Mouse (Mus musculus) gastrocnemius, adult 18-20 months (tissue): ENCODE data around the gene Gpd1. TPM values are rescaled to one million over a fixed set of nuclear protein-coding genes. Genes with fewer than 3 reads are reported as not detected.
"Not testable (repeated sequence)": the region's sequence is repeated elsewhere in the genome, so short reads cannot be mapped to it uniquely, and the experiment has no call there.

Experiments used
- DNase-seq: peaks from one replicate; pipeline ENCODE4 v3.0.0; 2021; ENCODE audit warnings: low spot score
- total RNA-seq, 2 experiments: library from RNA; stranded (reverse); gene quantifications; 2 replicates each; pipeline ENCODE4 v1.2.3; 2021

The Gpd1 gene
- total RNA-seq, 2 experiments from 2014 or later, result 366 to 449 TPM

GRCm38 (mm10) chr15:99768761-99769160 lies 51.4 kb downstream of the Gpd1 start:
- DNase-seq, result no peak

GRCm38 (mm10) chr15:99771004-99771500 lies 53.7 kb downstream of the Gpd1 start:
- DNase-seq, result no peak

- DNase-seq, result peak; percentile 15
These were observed 54.4 kb downstream of the Gpd1 start for GRCm38 (mm10) chr15:99771601-99772276.

- DNase-seq, result peak; percentile 84
These were observed 55.1 kb downstream of the Gpd1 start for GRCm38 (mm10) chr15:99772277-99772880.

GRCm38 (mm10) chr15:99772881-99772924 lies 55.4 kb downstream of the Gpd1 start, which contains the start of gene Cers5:
Gene Cers5, minus strand, starts transcription at chr15:99772885.
- not testable (repeated sequence) for DNase-seq

- no peak for DNase-seq
These were observed 55.6 kb downstream of the Gpd1 start for GRCm38 (mm10) chr15:99772925-99773324.

Other genes with a start within 250 kb of the Gpd1 start
- 1 to 10 TPM; 4.2 to 5.1 TPM for gene Bcdin3d, start 242.8 kb upstream of the Gpd1 start, total RNA-seq
- under 1 TPM in 1 of 2 experiments, not detected in 1; 0.12 TPM for gene Faim2, start 189.3 kb upstream of the Gpd1 start, total RNA-seq
- not detected for gene Aqp2, start 138.5 kb upstream of the Gpd1 start, total RNA-seq
- gene Aqp5, start 126.7 kb upstream of the Gpd1 start, total RNA-seq, result under 1 TPM in 1 of 2 experiments, not detected in 1; 0.30 TPM
- gene Aqp6, start 116.1 kb upstream of the Gpd1 start, total RNA-seq, result not detected
- under 1 TPM; 0.57 to 0.69 TPM for gene Racgap1, start 65.9 kb upstream of the Gpd1 start, total RNA-seq
- under 1 TPM in 1 of 2 experiments, not detected in 1; 0.11 TPM for gene Asic1, start 47.1 kb upstream of the Gpd1 start, total RNA-seq
- 1 to 10 TPM; 5.8 to 7.4 TPM for gene Smarcd1, start 15.4 kb upstream of the Gpd1 start, total RNA-seq
- gene Gm17349, start 12.0 kb upstream of the Gpd1 start, total RNA-seq, result not detected
- 100 to 1,000 TPM; 139 to 156 TPM for gene Cox14, start 8.1 kb downstream of the Gpd1 start, total RNA-seq
- 1 to 10 TPM; 2.9 to 6.2 TPM for gene Cers5, start 55.4 kb downstream of the Gpd1 start, total RNA-seq
- gene Lima1, start 157.9 kb downstream of the Gpd1 start, total RNA-seq, result 10 to 100 TPM in 1 of 2 experiments, 1 to 10 TPM in 1; 5.6 to 11.2 TPM
- under 1 TPM; 0.12 to 0.16 TPM for gene Fam186a, start 249.5 kb downstream of the Gpd1 start, total RNA-seq